Mouse (Mus musculus) ES-Bruce4 (cell line): ENCODE results near the gene Sh3d19. TPM values are rescaled to one million over a fixed set of nuclear protein-coding genes. Genes with fewer than 3 reads are reported as not detected.
"Not testable (repeated sequence)": the region's sequence is repeated elsewhere in the genome, so short reads cannot be mapped to it uniquely, and the experiment has no call there.

ENCODE experiments used
- H3K27ac ChIP-seq: 2 replicates; pipeline ENCODE4 v1.5.1; 2012; ENCODE audit warnings: low read length, inconsistent platforms; ENCODE audit not compliant: insufficient read depth
- H3K27me3 ChIP-seq: 2 replicates; pipeline ENCODE4 v1.6.1; 2012; ENCODE audit warnings: mild to moderate bottlenecking, low read length, inconsistent platforms; ENCODE audit not compliant: control insufficient read depth, poor library complexity, insufficient read depth, severe bottlenecking
- H3K36me3 ChIP-seq: 2 replicates; pipeline ENCODE4 v1.6.1; 2012; ENCODE audit warnings: inconsistent platforms, mild to moderate bottlenecking, low read length, moderate library complexity; ENCODE audit not compliant: control insufficient read depth, poor library complexity, insufficient read depth, severe bottlenecking
- H3K4me1 ChIP-seq: one replicate; pipeline ENCODE4 v1.8.1; 2011; ENCODE audit warnings: low read length; ENCODE audit not compliant: control insufficient read depth, insufficient read depth
- H3K4me3 ChIP-seq: 2 replicates; pipeline ENCODE4 v1.5.1; 2011; ENCODE audit warnings: low read depth, mild to moderate bottlenecking, low read length
- H3K9ac ChIP-seq: 2 replicates; pipeline ENCODE4 v1.6.1; 2012; ENCODE audit warnings: low read depth, mild to moderate bottlenecking, inconsistent platforms; ENCODE audit not compliant: poor library complexity, severe bottlenecking
- H3K9me3 ChIP-seq: replicated peaks from 2 replicates; pipeline ENCODE4 v1.6.1; 2012; ENCODE audit warnings: mild to moderate bottlenecking, low read length, inconsistent platforms; ENCODE audit not compliant: control insufficient read depth, poor library complexity, insufficient read depth, severe bottlenecking
- CTCF ChIP-seq: IDR thresholded peaks from one replicate; pipeline ENCODE4 v1.8.1; 2011; ENCODE audit warnings: low read depth, low read length
- EP300 ChIP-seq: IDR thresholded peaks from 2 replicates; pipeline ENCODE4 v1.6.1; 2011; ENCODE audit warnings: low read depth, low read length; ENCODE audit not compliant: insufficient read depth
- POLR2A ChIP-seq: IDR thresholded peaks from one replicate; pipeline ENCODE4 v1.8.1; 2011; ENCODE audit warnings: low read length; ENCODE audit not compliant: insufficient read depth
- polyA plus RNA-seq: library from polyadenylated mRNA; stranded (reverse); fragments of >200 nt; gene quantifications from 2 replicates; pipeline ENCODE4 v1.2.4, GENCODE M21; 2011; ENCODE audit warnings: low read depth; ENCODE audit not compliant: missing spikeins, insufficient read depth, insufficient read length

Gene Sh3d19
- polyA plus RNA-seq, 1 experiment, result 46.6 TPM

- H3K27me3 ChIP-seq, result no peaks in the 10 kb centered on the region
- H3K9me3 ChIP-seq, result no peaks in the 10 kb centered on the region
- no peak overlapping the region for H3K9ac ChIP-seq
- TF ChIP-seq POLR2A, result no peak
- no peak for TF ChIP-seq CTCF
- TF ChIP-seq EP300, result no peak
- no peaks in the 10 kb centered on the region for H3K4me1 ChIP-seq
- no peak overlapping the region for H3K27ac ChIP-seq
- peaks cover 2% of the 10 kb centered on the region for H3K36me3 ChIP-seq
- no peak overlapping the region for H3K4me3 ChIP-seq
Measured at GRCm38 (mm10) chr3:86093907-86094306, 123.0 kb downstream of the Sh3d19 start.

- no peak overlapping the region for H3K4me3 ChIP-seq
- no peaks in the 10 kb centered on the region for H3K4me1 ChIP-seq
- TF ChIP-seq EP300 (no peak), POLR2A (no peak), CTCF (no peak)
- peaks cover 7% of the 10 kb centered on the region for H3K36me3 ChIP-seq
- H3K27me3 ChIP-seq, result no peaks in the 10 kb centered on the region; the same call in 1 of the 2 replicates
- no peak overlapping the region for H3K9ac ChIP-seq
- H3K27ac ChIP-seq, result no peak overlapping the region
- no peaks in the 10 kb centered on the region for H3K9me3 ChIP-seq
Measured at GRCm38 (mm10) chr3:86101956-86102355, 131.0 kb downstream of the Sh3d19 start.

- H3K9ac ChIP-seq, result no peak overlapping the region
Measured at GRCm38 (mm10) chr3:86103449-86104291, 132.8 kb downstream of the Sh3d19 start.

GRCm38 (mm10) chr3:86104433-86104832, 133.5 kb downstream of the Sh3d19 start:
- not testable (repeated sequence) for H3K36me3 ChIP-seq, H3K27me3 ChIP-seq

More at GRCm38 (mm10) chr3:86103449-86104291, 132.8 kb downstream of the Sh3d19 start:
- no peaks in the 10 kb centered on the region; the same call in 1 of the 2 replicates for H3K27me3 ChIP-seq
- no peak overlapping the region for H3K4me3 ChIP-seq
- H3K9me3 ChIP-seq, result no peaks in the 10 kb centered on the region
- no peak overlapping the region for H3K27ac ChIP-seq
- H3K36me3 ChIP-seq, result peaks cover 7% of the 10 kb centered on the region
- H3K4me1 ChIP-seq, result no peaks in the 10 kb centered on the region
- TF ChIP-seq CTCF (no peak), POLR2A (no peak), EP300 (no peak)

GRCm38 (mm10) chr3:86104909-86105308, 134.0 kb downstream of the Sh3d19 start:
- H3K27me3 ChIP-seq, result no peaks in the 10 kb centered on the region; the same call in 1 of the 2 replicates
- H3K4me3 ChIP-seq, result no peak overlapping the region
- TF ChIP-seq EP300 (no peak), POLR2A (no peak), CTCF (no peak)
- no peaks in the 10 kb centered on the region for H3K9me3 ChIP-seq
- no peak overlapping the region for H3K27ac ChIP-seq
- no peaks in the 10 kb centered on the region for H3K4me1 ChIP-seq
- H3K9ac ChIP-seq, result no peak overlapping the region
- H3K36me3 ChIP-seq, result peaks cover 5% of the 10 kb centered on the region

More at GRCm38 (mm10) chr3:86104433-86104832, 133.5 kb downstream of the Sh3d19 start:
- H3K9me3 ChIP-seq, H3K27ac ChIP-seq, H3K4me3 ChIP-seq, H3K4me1 ChIP-seq, H3K9ac ChIP-seq: not testable (repeated sequence)

- Histone ChIP-seq H3K4me3 (no peak overlapping the region), H3K9ac (no peak overlapping the region), H3K36me3 (no peaks in the 10 kb centered on the region), H3K4me1 (no peaks in the 10 kb centered on the region), H3K9me3 (no peaks in the 10 kb centered on the region), H3K27me3 (no peaks in the 10 kb centered on the region; the same call in 1 of the 2 replicates), H3K27ac (no peak overlapping the region)
- TF ChIP-seq EP300, result no peak
- TF ChIP-seq CTCF, result no peak
- no peak for TF ChIP-seq POLR2A
Measured at GRCm38 (mm10) chr3:86106086-86106632, 135.2 kb downstream of the Sh3d19 start.
